Mouse (Mus musculus) C2C12 (cell line): ENCODE measurements around the gene Doxl2.

Experiments
- CEBPB ChIP-seq: IDR thresholded peaks from one replicate; pipeline ENCODE4 v1.6.1; 2011; ENCODE audit warnings: low read depth, mild to moderate bottlenecking, control low read depth, moderate library complexity
- CTCF ChIP-seq: IDR thresholded peaks from one replicate; pipeline ENCODE4 v1.5.1; 2011; ENCODE audit not compliant: control insufficient read depth, insufficient read depth, insufficient read length
- FOSL1 ChIP-seq: IDR thresholded peaks from one replicate; pipeline ENCODE4 v1.8.0; 2011; ENCODE audit warnings: mild to moderate bottlenecking, low read length; ENCODE audit not compliant: poor library complexity, insufficient read depth, severe bottlenecking
- MAX ChIP-seq: IDR thresholded peaks from one replicate; pipeline ENCODE4 v1.6.1; 2011; ENCODE audit warnings: mild to moderate bottlenecking, control low read depth
- MYOD1 ChIP-seq: IDR thresholded peaks from one replicate; pipeline ENCODE4 v1.6.1; 2011; ENCODE audit warnings: low read depth; ENCODE audit not compliant: control insufficient read depth, insufficient read length
- MYOG ChIP-seq: IDR thresholded peaks from one replicate; pipeline ENCODE4 v1.6.1; 2011; ENCODE audit not compliant: control insufficient read depth, insufficient read length; ENCODE audit errors: extremely low read depth
- USF1 ChIP-seq: IDR thresholded peaks from one replicate; pipeline ENCODE4 v1.6.1; 2011; ENCODE audit warnings: low read depth, mild to moderate bottlenecking, control low read depth, moderate library complexity

GRCm38 (mm10) chr6:48958053-48958452 lies 16.7 kb upstream of the Doxl2 start:
- TF ChIP-seq CTCF (no peak), MAX (no peak), MYOD1 (no peak), CEBPB (no peak), FOSL1 (no peak), USF1 (no peak), MYOG (no peak)
